Mouse (Mus musculus) 3T3-L1 (cell line): ENCODE data around the gene Mark2.

Experiments used
- DNase-seq: peaks from one replicate; pipeline ENCODE4 v3.0.0-alpha.2; 2015; ENCODE audit warnings: low read depth, low spot score

The Mark2 gene

GRCm38 (mm10) chr19:7334049-7334448 is 7.6 kb downstream of the Mark2 start:
- DNase-seq: no peak

DNA sequence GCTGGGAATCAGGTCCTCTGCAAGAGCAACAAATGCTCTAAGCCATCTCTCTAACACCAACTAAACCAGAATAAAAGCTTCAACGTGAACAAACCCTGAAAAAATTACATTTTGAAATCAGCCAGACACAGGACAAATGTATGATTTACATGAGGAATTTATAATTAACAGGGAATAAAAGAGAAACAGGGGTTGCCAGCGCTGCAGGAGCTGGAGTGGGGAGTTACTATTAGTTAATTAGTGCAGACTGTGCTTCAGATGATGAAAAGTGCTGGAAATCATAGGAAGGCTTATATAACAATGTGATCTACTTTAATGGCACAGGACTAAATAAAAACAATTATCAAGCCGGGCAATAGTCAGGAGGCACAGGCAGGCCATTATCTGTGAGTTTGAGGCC is 20.3 kb downstream of the Mark2 start:
- DNase-seq: no peak

GRCm38 (mm10) chr19:7320181-7320580 is 21.5 kb downstream of the Mark2 start:
- DNase-seq: no peak

DNA sequence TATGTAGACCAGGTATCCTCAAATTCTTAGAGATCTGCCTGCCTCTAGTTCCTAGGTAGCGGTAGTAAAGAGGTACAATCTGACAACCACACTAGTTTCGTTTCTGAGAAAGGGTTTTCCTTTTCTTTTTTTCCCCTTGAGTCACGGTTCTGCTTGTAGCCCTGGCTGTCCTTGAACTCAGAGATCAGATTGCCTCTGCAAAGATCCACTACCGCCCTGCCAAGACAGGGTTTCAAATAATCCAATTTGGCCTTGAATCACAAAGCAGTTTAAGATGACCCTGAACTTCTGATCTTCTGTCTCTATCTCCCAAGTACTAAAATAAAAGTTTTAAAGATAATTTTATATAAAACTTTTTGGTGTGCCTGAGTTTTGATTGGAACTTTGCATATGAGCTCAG is 23.9 kb downstream of the Mark2 start:
- no peak for DNase-seq

DNA sequence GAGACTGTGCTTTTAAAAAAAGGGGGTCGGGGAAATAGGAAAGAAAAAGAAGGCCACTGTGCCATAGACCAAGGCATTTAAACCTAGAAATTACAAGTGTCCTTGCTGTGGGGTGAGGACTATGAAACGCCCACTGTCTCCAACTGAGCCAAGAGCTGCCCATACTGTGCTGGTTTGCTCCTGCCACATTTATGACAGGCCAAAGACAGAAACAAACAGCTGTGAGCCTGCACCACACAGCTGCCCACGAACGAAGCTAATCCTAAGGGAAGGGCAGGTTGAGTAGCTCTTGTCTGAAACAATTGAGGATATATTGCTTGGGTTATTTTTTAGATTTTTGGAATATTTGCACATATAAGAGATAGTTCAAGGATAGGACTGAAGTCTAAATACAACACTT is 24.8 kb downstream of the Mark2 start:
- DNase-seq: no peak

DNA sequence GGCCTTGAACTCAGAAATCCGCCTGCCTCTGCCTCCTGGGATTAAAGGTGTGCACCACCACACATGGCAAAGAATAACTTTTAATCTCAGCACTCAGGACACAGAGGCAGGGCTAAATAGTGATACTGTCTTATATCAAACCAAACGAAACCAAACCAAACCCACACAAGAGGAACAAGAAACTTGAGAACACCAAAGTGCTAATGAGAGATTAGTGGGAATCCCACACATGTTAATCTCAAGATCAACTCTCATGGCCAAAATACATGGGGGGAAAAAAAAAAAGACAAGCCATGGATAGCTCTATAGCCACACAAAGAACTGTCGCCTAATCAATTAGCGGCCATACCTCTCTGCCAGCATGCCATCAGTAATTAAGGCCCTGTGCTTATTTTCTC is 26.1 kb downstream of the Mark2 start:
- DNase-seq: no peak

DNA sequence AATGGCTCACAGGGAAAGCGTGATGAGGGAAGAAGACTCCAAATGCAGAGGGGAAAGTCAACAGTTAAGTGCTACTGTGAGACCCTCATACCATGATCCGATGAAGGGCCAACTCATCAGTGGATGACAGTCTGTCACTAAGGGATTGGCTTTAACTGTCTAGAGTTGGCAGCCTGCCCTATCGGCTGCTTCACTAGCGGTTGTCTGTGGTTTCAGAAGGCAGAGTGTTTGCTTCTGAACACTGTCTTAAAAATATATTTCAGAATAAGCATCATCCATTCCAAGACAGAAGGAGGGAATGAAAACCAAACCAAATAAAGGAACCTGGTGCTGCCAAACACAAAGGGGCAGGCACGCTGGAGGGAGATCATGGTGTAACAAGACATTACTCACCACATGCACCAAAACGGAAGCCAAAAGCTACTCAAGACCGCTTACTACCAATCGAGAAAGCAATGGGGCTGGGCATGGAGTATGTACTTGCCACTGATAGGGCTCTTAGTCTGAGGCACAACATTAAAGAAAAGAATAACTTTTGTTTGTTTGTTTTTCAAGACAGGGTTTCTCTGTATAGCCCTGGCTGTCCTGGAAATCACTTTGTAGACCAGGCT is 26.6 kb downstream of the Mark2 start:
- DNase-seq: no peak

DNA sequence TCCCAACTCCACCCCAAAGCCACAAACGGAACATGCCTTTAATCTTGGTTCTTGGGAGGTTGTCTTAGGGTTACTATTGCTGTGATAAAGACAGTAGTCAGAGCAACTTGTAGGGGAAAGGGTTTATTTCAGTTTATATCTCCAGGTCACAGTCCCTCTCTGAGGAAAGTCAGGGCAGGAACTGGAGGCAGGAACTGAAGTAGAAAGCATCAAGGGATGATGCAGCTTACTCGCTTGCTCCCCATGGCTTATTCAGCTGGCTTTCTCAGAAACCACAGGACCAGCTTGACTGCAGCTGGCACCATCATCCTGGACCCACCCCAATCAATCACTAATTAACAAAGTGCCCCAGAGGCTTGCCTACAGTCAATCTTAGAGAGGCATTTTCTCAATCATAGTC is 28.0 kb downstream of the Mark2 start:
- no peak for DNase-seq

GRCm38 (mm10) chr19:7311306-7311705 is 30.4 kb downstream of the Mark2 start:
- peak; percentile 31 for DNase-seq

DNA sequence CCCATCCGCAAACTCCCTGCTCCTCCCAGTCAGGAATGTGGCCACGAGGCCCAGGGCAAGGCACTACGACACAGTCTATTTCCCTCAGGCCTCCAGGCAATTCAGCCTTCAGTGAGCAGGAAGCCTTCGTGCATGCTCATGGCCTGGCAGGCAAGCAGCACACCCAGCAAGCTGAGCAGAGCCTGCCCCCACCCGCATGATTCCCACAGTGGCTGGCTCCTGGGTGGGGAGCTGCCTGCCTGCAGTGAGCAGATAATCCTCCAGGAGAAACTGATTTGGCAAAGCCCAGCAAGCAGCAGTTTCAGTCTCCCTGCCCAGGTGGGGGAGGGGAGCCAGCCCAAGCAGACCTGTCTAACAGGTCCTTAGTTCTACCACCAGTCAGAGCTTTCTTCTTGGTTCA is 31.0 kb downstream of the Mark2 start:
- DNase-seq: peak; percentile 67

DNA sequence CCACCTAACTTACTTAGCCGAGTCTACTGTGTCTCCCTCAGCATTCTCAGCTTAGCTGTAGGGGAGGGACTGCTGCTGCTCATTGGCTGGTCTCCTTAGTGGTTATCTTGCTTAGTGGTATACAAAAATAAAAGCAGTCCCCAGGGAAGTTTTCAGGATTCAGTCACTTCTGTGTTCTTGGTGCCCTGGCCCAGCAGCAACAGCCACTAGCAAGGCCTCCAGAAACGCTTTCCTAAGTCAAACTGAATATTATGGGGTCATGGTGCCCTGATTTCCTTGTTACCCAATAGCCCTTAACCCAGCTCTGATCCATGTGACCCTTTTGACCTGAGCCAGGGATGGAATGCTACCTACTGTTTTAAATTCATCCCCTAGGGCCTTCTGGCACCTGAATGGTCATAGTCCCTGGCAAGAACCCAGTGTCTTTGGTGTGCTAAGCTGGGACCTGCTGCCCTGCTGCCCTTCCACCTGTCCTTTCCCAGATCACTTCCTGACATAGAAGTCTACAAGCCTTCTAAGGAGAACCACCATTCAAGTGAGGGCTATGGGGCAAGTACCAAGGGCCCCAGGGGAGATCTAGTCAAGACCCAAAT is 31.8 kb downstream of the Mark2 start:
- DNase-seq: no peak

GRCm38 (mm10) chr19:7307995-7308770 is 33.5 kb downstream of the Mark2 start:
- no peak for DNase-seq

GRCm38 (mm10) chr19:7306968-7307367 is 34.7 kb downstream of the Mark2 start:
- DNase-seq: peak; percentile 46

- DNase-seq: no peak
Observed at GRCm38 (mm10) chr19:7305380-7306310, 36.0 kb downstream of the Mark2 start.

GRCm38 (mm10) chr19:7304801-7305200 is 36.9 kb downstream of the Mark2 start:
- DNase-seq: peak; percentile 53

- DNase-seq: no peak
Observed at GRCm38 (mm10) chr19:7303796-7304195, 37.9 kb downstream of the Mark2 start.

- peak; percentile 81 for DNase-seq
Observed at GRCm38 (mm10) chr19:7302493-7302797, 39.2 kb downstream of the Mark2 start.

GRCm38 (mm10) chr19:7301647-7302492 is 39.8 kb downstream of the Mark2 start:
- DNase-seq: peak; percentile 93

DNA sequence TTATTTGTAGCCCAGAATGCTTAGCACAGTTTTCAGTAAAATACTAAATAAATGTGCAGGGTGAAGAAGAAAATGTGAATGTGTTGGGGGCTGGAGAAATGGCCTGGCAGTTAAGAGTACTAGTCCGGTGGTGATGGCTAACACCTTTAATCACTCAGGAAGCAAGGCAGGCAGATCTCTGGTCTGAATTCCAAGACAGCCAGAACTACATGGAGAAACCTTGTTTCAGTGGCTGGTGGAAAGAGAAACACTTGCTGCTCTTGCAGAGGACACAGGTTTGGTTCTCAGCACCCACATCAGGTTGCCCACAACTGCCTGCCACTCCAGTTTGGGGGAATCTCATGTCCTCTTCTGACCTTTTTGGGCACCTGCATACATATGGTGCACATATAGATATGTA is 41.6 kb downstream of the Mark2 start:
- no peak for DNase-seq

GRCm38 (mm10) chr19:7299052-7299451 is 42.6 kb downstream of the Mark2 start:
- DNase-seq: no peak

DNA sequence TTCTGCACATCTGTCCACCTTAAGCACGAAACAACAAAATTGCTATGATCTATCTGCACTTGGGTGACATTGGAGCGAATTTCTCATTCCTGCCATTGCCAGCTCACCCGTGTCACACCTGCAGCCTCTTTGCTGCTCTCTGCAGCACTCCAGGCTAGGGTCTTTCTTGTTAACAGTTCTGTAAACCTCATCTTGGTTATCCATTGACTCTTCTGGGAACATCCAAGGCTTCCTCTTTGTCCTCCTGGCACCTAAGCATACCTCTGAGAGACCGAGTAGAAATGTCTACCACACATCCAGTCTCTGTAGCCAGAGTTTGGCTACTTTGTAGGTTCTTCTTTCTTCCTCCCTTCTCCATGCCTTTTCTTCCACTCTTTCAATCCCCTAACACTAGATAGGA is 45.7 kb downstream of the Mark2 start:
- DNase-seq: no peak
